Mouse (Mus musculus) MEL (cell line): Measurements from ENCODE around the gene Ppfibp1.

Experiments
- CHD1 ChIP-seq: IDR thresholded peaks from 2 replicates; pipeline ENCODE4 v1.6.1; 2012; ENCODE audit warnings: low read depth, mild to moderate bottlenecking, inconsistent platforms, low read length, improper control_type of control experiment
- EP300 ChIP-seq, 2 experiments: IDR thresholded peaks; 2 replicates each; pipeline ENCODE4 v1.6.1; 2011; ENCODE audit warnings: improper control_type of control experiment in 2 of 2, low read length in 2 of 2, low read depth in 1 of 2, mild to moderate bottlenecking in 1 of 2
- MAX ChIP-seq: IDR thresholded peaks from 2 replicates; pipeline ENCODE4 v1.6.1; 2011; ENCODE audit warnings: low read length, improper control_type of control experiment
- MEF2A ChIP-seq: IDR thresholded peaks from 2 replicates; pipeline ENCODE4 v1.6.1; 2014; ENCODE audit warnings: low read depth, mild to moderate bottlenecking, inconsistent platforms, low read length, improper control_type of control experiment; ENCODE audit not compliant: poor library complexity, insufficient replicate concordance, severe bottlenecking; ENCODE audit errors: extremely low read depth
- MXI1 ChIP-seq: IDR thresholded peaks from 2 replicates; pipeline ENCODE4 v1.6.1; 2011; ENCODE audit warnings: mild to moderate bottlenecking, low read depth, low read length, improper control_type of control experiment
- POLR2A ChIP-seq, 2 experiments: IDR thresholded peaks; 2 replicates each; pipeline ENCODE4 v1.6.1; 2011 to 2012; ENCODE audit warnings: low read length in 2 of 2, mild to moderate bottlenecking in 2 of 2, control low read depth in 1 of 2, improper control_type of control experiment in 1 of 2, low read depth in 1 of 2, moderate library complexity in 1 of 2; ENCODE audit not compliant: control insufficient read depth in 1 of 2, insufficient read depth in 1 of 2, poor library complexity in 1 of 2
- POLR2AphosphoS5 ChIP-seq: IDR thresholded peaks from 2 replicates; pipeline ENCODE4 v1.6.1; 2012; ENCODE audit warnings: low read depth, borderline replicate concordance, mild to moderate bottlenecking, inconsistent platforms, low read length, moderate library complexity, mixed read lengths
- TBP ChIP-seq: IDR thresholded peaks from 2 replicates; pipeline ENCODE4 v1.8.0; 2011; ENCODE audit warnings: low read depth, low read length, improper control_type of control experiment

- TF ChIP-seq POLR2AphosphoS5 (no peak), POLR2A (IDR thresholded peaks at IDR 0.05; ENCODE audit: control insufficient read depth in 1 of 2, insufficient read depth in 1 of 2, low read depth in 1 of 2, low read length in 2 of 2, poor library complexity in 1 of 2) (no peak), MXI1 (no peak), TBP (no peak), MAX (no peak), EP300 (IDR thresholded peaks at IDR 0.05; ENCODE audit: low read depth in 1 of 2, low read length in 2 of 2) (no peak), MEF2A (no peak), CHD1 (no peak)
Observed at GRCm38 (mm10) chr6:147030096-147030885, 142.0 kb downstream of the Ppfibp1 start.
